Mouse (Mus musculus) E14TG2a.4 (cell line): ENCODE measurements at regions not wholly inside any gene's neighbourhood (a gene's known extent, or its start where the extent isn't known, plus 50 kb on each side); places are given as distances from the start of the nearest gene placed in this dataset.

ENCODE experiments used
- CTCF ChIP-seq: conservative IDR thresholded peaks from 2 replicates; pipeline ENCODE4 v1.5.1; 2014; ENCODE audit warnings: low read length
- NANOG ChIP-seq: IDR thresholded peaks from 2 replicates; pipeline ENCODE4 v1.6.1; 2014; ENCODE audit warnings: borderline replicate concordance, low read length, mixed read lengths

GRCm38 (mm10) chr8:116814118-116814851 lies 81.5 kb upstream of the Cdyl2 start:
- TF ChIP-seq CTCF (no peak), NANOG (no peak)
